Mouse (Mus musculus) ES-CJ7 (cell line): ENCODE data around the gene A030005K14Rik.

Source experiments
- DNase-seq: peaks from one replicate; pipeline ENCODE4 v3.0.0; 2011; ENCODE audit warnings: low read depth, low spot score

Gene A030005K14Rik

GRCm38 (mm10) chr1:83036892-83037667 lies 22.1 kb downstream of the A030005K14Rik start:
- DNase-seq: no peak

GRCm38 (mm10) chr1:83034509-83034908 lies 24.7 kb downstream of the A030005K14Rik start:
- DNase-seq: no peak

- DNase-seq: no peak
Measured at GRCm38 (mm10) chr1:83032508-83032907, 26.7 kb downstream of the A030005K14Rik start.

- DNase-seq: no peak
Measured at GRCm38 (mm10) chr1:83031950-83032349, 27.2 kb downstream of the A030005K14Rik start.

GRCm38 (mm10) chr1:83016556-83016955 lies 42.6 kb downstream of the A030005K14Rik start:
- no peak for DNase-seq

GRCm38 (mm10) chr1:83015329-83015879 lies 43.8 kb downstream of the A030005K14Rik start:
- DNase-seq: no peak

GRCm38 (mm10) chr1:83014477-83014876 lies 44.7 kb downstream of the A030005K14Rik start:
- DNase-seq: no peak
